Mouse (Mus musculus): ENCODE measurements around the gene Spata25.
A peak's percentile ranks its signal among the peaks of the same experiment; 100 is the strongest.

The Spata25 gene

DNA sequence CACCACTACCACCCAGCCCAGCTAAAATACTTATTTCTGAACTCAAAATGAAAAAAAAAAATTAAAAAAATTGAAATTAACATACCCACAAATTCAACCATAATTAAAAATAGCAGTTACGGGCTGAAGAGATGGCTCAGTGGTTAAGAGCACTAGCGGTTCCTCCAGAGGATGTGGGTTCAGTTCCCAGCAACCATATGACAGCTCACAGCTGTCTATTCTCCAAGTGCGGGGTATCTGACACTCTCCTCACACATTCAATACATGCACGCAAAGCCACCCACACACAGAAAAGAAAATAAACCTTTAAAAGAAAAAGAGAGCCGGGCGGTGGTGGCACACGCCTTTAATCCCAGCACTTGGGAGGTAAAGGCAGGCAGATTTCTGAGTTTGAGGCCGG lies 21.7 kb upstream of the Spata25 start:
- no peak for DNase-seq

DNA sequence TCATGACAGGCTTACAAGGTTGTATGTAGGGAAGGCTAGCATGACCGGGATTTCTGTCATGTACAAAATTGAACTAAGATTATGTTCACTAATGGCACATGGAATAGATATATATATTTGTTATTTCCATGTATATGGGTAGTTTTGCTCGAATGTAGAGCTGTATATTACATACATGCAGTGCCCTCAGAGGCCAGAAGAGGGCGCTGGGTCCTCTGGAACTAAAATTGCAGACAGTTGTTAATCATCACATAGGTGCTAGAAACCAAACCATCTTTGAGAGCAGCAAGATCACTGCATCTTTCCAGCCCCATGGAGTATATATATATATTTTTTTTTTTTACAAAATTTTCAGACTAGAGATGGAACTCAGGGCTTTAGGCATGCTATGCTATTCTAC lies 17.4 kb upstream of the Spata25 start:
- DNase-seq, result no peak

- no peak for DNase-seq
Measured at GRCm38 (mm10) chr2:164835164-164835563, 6.8 kb upstream of the Spata25 start.

GRCm38 (mm10) chr2:164834531-164834930 lies 6.2 kb upstream of the Spata25 start:
- DNase-seq, result no peak

GRCm38 (mm10) chr2:164833314-164833959 lies 5.1 kb upstream of the Spata25 start, which contains the start of gene Neurl2:
Gene Neurl2 (minus strand): TSS chr2:164833456.
- peak; percentile 89 for DNase-seq

DNA sequence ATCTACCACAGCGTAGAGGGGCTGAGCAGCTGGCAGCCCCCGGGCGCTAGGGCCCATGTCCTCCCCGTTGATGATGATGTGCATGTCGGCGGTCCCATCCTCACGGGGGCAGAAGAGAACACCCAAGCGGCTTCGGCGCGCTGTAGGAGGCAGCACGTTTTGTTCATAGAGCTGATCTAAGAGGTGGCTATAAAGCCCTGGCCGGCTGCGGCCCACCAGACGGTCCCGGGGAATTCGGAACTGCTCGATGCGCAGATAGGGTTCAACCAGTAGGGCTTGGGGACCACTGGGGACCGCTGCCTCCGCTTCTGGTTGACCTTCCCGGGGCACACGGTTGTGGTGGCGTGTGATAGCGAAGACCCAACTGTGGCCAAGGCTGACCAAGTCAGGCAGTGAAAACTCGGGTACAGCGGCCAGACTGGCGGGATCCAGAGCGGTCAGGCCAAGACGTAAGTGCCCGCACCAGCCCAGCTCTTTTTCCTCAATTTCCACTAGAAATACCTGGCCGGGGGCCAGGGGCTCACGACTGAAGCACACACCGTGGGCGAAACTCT lies 4.5 kb upstream of the Spata25 start, which contains the start of gene Ctsa:
Gene Ctsa (plus strand): TSS at position 126 of the 554 bp plus-strand sequence.
- peak; percentile 76 for DNase-seq

DNA sequence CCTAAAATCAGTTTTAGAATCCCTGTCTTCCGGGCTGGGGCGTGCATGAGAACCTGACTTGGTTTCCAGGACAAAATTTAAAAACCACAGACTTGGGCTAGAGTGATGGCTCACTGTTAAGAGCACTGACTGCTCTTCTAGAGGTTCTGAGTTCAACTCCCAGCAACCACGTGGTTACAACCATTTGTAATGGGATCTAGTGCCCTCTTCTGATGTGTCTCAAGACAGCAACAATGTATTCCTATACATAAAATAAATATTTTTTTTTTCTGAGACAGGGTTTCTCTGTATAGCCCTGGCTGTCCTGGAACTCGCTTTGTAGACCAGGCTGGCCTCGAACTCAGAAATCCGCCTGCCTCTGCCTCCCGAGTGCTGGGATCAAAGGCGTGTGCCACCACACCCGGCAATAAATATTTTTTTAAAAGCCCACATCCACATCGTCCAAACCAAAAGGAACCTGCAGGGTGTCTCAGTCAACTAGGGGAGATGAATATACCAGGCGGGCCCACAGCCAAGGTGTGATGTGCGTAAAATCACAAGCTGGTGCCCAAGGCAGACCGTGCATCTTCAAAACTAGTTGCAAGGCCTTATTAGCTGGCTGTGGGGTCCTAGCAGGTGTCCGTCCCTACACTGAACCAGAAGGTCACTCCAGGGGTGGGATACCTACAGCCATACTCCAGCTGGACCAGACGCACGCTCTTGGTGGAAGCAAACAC lies 3.9 kb upstream of the Spata25 start:
- no peak for DNase-seq

- DNase-seq, result no peak
Measured at GRCm38 (mm10) chr2:164831029-164831428, 2.7 kb upstream of the Spata25 start.

- no peak for DNase-seq
Measured at GRCm38 (mm10) chr2:164829090-164829489, 753 bp upstream of the Spata25 start.

DNA sequence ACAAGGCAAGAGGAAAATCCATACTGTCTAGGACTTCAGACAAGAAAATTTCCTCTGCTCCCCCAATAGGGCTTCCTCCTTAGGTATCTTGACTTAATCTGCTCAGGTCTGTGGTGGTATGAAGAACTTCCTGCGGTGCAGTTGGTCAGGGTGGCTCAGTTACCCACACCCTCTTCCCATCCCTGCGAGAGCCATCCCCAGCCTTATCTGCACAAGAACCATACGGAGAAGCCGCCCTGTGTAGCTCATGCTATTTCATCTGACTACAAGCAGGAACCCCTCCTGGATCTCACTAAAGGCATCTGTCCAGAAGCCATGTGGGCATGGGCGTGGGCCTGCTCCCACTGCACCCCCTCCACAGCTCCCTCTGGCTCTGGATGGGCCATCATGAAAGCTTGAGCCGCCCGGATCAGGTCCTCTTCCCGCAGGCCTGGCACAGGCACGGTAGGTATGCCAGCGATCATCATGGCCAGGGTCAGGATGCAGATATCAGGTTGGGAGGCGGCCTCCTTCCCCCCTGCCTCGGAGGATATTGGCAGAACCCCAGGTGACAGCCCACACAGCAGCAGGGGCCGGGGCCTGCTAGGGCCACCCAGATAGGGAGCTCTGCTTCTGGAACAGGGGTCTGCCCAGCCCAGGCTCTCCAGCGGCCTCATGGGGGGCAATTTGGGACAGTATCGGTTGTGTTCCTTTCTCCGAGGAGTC lies 1.0 kb downstream of the Spata25 start:
- no peak for DNase-seq

- DNase-seq, result no peak
Measured at GRCm38 (mm10) chr2:164825521-164825920, 2.8 kb downstream of the Spata25 start.

- DNase-seq, result no peak
Measured at GRCm38 (mm10) chr2:164823969-164824368, 4.4 kb downstream of the Spata25 start.

- no peak for DNase-seq
Measured at GRCm38 (mm10) chr2:164823181-164823585, 5.2 kb downstream of the Spata25 start.

- peak; percentile 99 for DNase-seq
Measured at GRCm38 (mm10) chr2:164822636-164823165, 5.6 kb downstream of the Spata25 start, which contains the start of gene Zswim1. Gene Zswim1 (plus strand): TSS chr2:164822686.

GRCm38 (mm10) chr2:164821060-164821459 lies 7.3 kb downstream of the Spata25 start:
- no peak for DNase-seq

GRCm38 (mm10) chr2:164817703-164818102 lies 10.6 kb downstream of the Spata25 start:
- no peak for DNase-seq

- DNase-seq, result no peak
Measured at GRCm38 (mm10) chr2:164817206-164817605, 11.1 kb downstream of the Spata25 start.

DNA sequence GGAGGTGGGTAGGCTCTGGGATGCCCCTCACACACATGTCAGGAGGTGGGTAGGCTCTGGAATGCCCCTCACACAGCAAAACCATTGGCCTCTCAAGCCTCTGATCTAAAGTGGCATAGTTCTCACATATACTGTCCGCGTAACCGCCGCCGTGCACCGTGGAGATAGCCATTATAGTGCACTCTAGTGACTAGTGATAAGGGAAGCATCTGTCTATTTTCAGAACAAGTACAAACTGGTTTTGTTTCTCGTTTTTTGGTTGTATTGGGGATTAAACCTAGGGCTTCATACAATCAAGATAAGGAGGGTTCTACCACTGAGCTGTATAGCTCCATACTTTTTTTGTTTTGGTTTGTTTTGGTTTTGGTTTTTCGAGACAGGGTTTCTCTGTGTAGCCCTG lies 12.5 kb downstream of the Spata25 start:
- DNase-seq, result no peak

DNA sequence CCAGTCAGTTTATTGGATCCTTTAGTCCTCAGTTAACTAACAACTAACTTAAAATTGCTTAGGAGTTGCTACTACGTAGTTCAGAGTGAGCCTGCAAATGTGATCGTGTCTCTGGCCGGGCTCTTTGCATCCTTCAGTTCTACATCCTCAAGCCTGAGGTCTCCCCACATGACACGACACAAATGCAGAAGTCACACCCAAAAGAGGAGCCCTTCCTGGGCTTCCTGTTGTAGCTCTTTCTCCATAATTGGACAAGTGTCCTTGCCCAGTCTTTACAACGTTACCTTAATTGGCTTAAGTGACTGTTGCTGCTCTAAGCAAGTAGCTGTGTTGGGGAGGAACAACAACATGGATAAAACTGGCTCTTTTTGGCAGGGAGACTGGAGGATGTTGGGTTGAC lies 13.0 kb downstream of the Spata25 start:
- DNase-seq, result no peak

DNA sequence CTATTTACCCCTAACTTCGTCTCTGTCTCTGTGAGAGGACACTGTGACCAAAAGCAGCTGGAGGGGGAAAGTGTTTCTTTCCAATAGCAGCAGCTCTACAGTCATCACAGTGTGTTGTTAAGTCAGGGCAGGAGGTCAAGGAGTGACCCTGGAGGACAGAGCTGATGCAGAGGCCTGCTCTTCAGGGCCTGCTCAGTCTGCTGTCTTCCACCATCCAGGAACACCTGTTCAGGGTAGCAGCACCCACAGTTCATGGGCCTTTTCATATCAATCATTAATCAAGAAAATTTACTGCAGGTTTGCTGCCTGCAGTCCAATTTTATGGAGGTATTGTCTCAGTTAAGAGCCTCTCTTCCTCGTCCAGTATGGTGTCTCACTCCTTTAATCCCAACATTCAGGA lies 14.8 kb downstream of the Spata25 start:
- DNase-seq, result no peak

GRCm38 (mm10) chr2:164806614-164807013 lies 21.7 kb downstream of the Spata25 start:
- DNase-seq, result no peak

- DNase-seq, result peak; percentile 27
Measured at GRCm38 (mm10) chr2:164805332-164805718, 23.0 kb downstream of the Spata25 start.

Measured in right cerebral cortex, postnatal 14 days (tissue).